Mouse (Mus musculus) erythroblast, embryonic 14.5 days (primary cell): Measurements from ENCODE around the gene Dhrs1.

Experiments used
- GATA1 ChIP-seq: IDR thresholded peaks from 2 replicates; pipeline ENCODE4 v1.6.1; 2012; ENCODE audit warnings: low read length, inconsistent platforms, mixed read lengths
- TAL1 ChIP-seq: IDR thresholded peaks from 3 replicates; pipeline ENCODE4 v1.6.1; 2012; ENCODE audit warnings: low read length, inconsistent platforms, mixed read lengths

- TF ChIP-seq GATA1 (no peak), TAL1 (no peak)
Observed at GRCm38 (mm10) chr14:55689433-55689832, 56.1 kb downstream of the Dhrs1 start.
